Mouse (Mus musculus) bone marrow macrophage, adult 2 months (primary cell): ENCODE data around the gene Iqschfp.

Source experiments
- CTCF ChIP-seq: IDR thresholded peaks from 2 replicates; pipeline ENCODE4 v1.5.1; 2012; ENCODE audit warnings: low read depth, mild to moderate bottlenecking, low read length, moderate library complexity
- POLR2A ChIP-seq: IDR thresholded peaks from 2 replicates; pipeline ENCODE4 v1.6.1; 2012; ENCODE audit warnings: mild to moderate bottlenecking, low read depth, low read length, borderline replicate concordance

- no peak for TF ChIP-seq POLR2A
- no peak for TF ChIP-seq CTCF
Measured at GRCm38 (mm10) chr3:68560057-68560456, 668.0 kb downstream of the Iqschfp start.
